Mouse (Mus musculus) gastrocnemius, postnatal 4 days (tissue): ENCODE measurements around the gene Lrrc32. TPM values are rescaled to one million over a fixed set of nuclear protein-coding genes. Genes with fewer than 3 reads are reported as not detected.

Experiments
- DNase-seq, 2 experiments: peaks; one replicate each; pipeline ENCODE4 v3.0.0; 2021 to 2022; ENCODE audit warnings: low spot score in 2 of 2, mixed read lengths in 2 of 2
- total RNA-seq, 2 experiments: library from RNA; stranded (reverse); gene quantifications; 2 replicates each; pipeline ENCODE4 v1.2.3; 2021

Lrrc32 gene
- total RNA-seq, 2 experiments from 2014 or later: 12.8 to 14.6 TPM

- no peak for DNase-seq
Measured at GRCm38 (mm10) chr7:98542267-98542666, 53.2 kb downstream of the Lrrc32 start.

- DNase-seq: no peak
Measured at GRCm38 (mm10) chr7:98542731-98543142, 53.7 kb downstream of the Lrrc32 start.

GRCm38 (mm10) chr7:98543853-98544370 lies 54.8 kb downstream of the Lrrc32 start:
- DNase-seq: no peak

- DNase-seq: no peak
Measured at GRCm38 (mm10) chr7:98544556-98544955, 55.5 kb downstream of the Lrrc32 start.

- DNase-seq: no peak
Measured at GRCm38 (mm10) chr7:98548839-98549238, 59.8 kb downstream of the Lrrc32 start.

GRCm38 (mm10) chr7:98550596-98550995 lies 61.5 kb downstream of the Lrrc32 start:
- no peak for DNase-seq

GRCm38 (mm10) chr7:98551041-98551440 lies 62.0 kb downstream of the Lrrc32 start:
- no peak for DNase-seq

Other genes starting within 250 kb of the Lrrc32 start
- gene Acer3, start 168.1 kb upstream of the Lrrc32 start, total RNA-seq: 10 to 100 TPM in 1 of 2 experiments, 1 to 10 TPM in 1; 7.7 to 11.7 TPM
- 10 to 100 TPM; 16.4 to 19.3 TPM for gene Tsku, start 128.0 kb upstream of the Lrrc32 start, total RNA-seq
- under 1 TPM in 1 of 2 experiments, not detected in 1; 0.12 TPM for gene Gucy2d, start 48.9 kb upstream of the Lrrc32 start, total RNA-seq
- 10 to 100 TPM; 30.4 to 36.9 TPM for gene Emsy, start 167.5 kb downstream of the Lrrc32 start, total RNA-seq
- 10 to 100 TPM; 63.2 to 72.8 TPM for gene Thap12, start 213.8 kb downstream of the Lrrc32 start, total RNA-seq